Mouse (Mus musculus) hindbrain, embryonic 15.5 days (tissue): ENCODE data around the gene Kdm4d. TPM values are rescaled to one million over a fixed set of nuclear protein-coding genes. Genes with fewer than 3 reads are reported as not detected.
A peak's percentile ranks its signal among the peaks of the same experiment; 100 is the strongest.
"Not testable (repeated sequence)": the region's sequence is repeated elsewhere in the genome, so short reads cannot be mapped to it uniquely, and the experiment has no call there.

Source experiments
- ATAC-seq: fragments of 200-750 bp; cut with Nextera tagmentation; 2 replicates; pipeline ENCODE4 v1.8.0; 2017; ENCODE audit warnings: low read depth, moderate number of reproducible peaks, moderate TSS enrichment; ENCODE audit not compliant: low FRiP score
- H3K27ac ChIP-seq: fragments of 300-500 bp; sonication (generic); replicated peaks from 2 replicates; pipeline ENCODE4 v1.5.1; 2015; ENCODE audit warnings: mild to moderate bottlenecking, inconsistent platforms
- H3K27me3 ChIP-seq: fragments of 300-500 bp; sonication (generic); 2 replicates; pipeline ENCODE4 v1.6.1; 2015; ENCODE audit warnings: control low read depth, inconsistent platforms
- H3K36me3 ChIP-seq: fragments of 300-500 bp; sonication (generic); 2 replicates; pipeline ENCODE4 v1.6.1; 2015; ENCODE audit warnings: control low read depth, inconsistent platforms
- H3K4me1 ChIP-seq: fragments of 300-500 bp; sonication (generic); replicated peaks from 2 replicates; pipeline ENCODE4 v1.6.1; 2015; ENCODE audit warnings: control low read depth, inconsistent platforms
- H3K4me2 ChIP-seq: fragments of 300-500 bp; sonication (generic); 2 replicates; pipeline ENCODE4 v1.6.1; 2015; ENCODE audit warnings: moderate library complexity, mild to moderate bottlenecking, inconsistent platforms
- H3K4me3 ChIP-seq: fragments of 300-500 bp; sonication (generic); 2 replicates; pipeline ENCODE4 v1.5.1; 2015; ENCODE audit warnings: mild to moderate bottlenecking, inconsistent platforms
- H3K9ac ChIP-seq: fragments of 300-500 bp; sonication (generic); 2 replicates; pipeline ENCODE4 v1.6.1; 2015; ENCODE audit warnings: inconsistent platforms
- H3K9me3 ChIP-seq: fragments of 300-500 bp; sonication (generic); 2 replicates; pipeline ENCODE4 v1.6.1; 2016; ENCODE audit warnings: control low read depth, inconsistent platforms
- WGBS: fragments of 180-500 bp; shearing (Covaris S2); methylation state at CpG from one replicate; pipeline ENCODE4 v1.1.7; 2015; 5-methylcytosine and 5-hydroxymethylcytosine counted together
- polyA plus RNA-seq: library from polyadenylated mRNA; unstranded; fragments of >200 nt; fragmentation: Nextera tagmentation; extraction: Ambion mirVana; gene quantifications from 2 replicates; pipeline ENCODE4 v1.2.1, GENCODE M21; 2015

Gene Kdm4d
- polyA plus RNA-seq, 1 experiment from 2014 or later: 1.2 TPM

- ATAC-seq: no peak
Observed at GRCm38 (mm10) chr9:14520971-14521670, 20.8 kb upstream of the Kdm4d start.

GRCm38 (mm10) chr9:14518105-14518504 lies 17.8 kb upstream of the Kdm4d start:
- 81% methylated on average over 3 of the region's 3 CpGs for WGBS
- Histone ChIP-seq H3K4me2 (no peak overlapping the region), H3K27me3 (no peaks in the 10 kb centered on the region), H3K4me3 (no peak overlapping the region), H3K9me3 (no peaks in the 10 kb centered on the region), H3K4me1 (no peaks in the 10 kb centered on the region), H3K36me3 (peaks cover 4% of the 10 kb centered on the region; the same call in 1 of the 2 replicates), H3K9ac (no peak overlapping the region), H3K27ac (no peak overlapping the region)
- ATAC-seq: no peak

More at GRCm38 (mm10) chr9:14520971-14521670, 20.8 kb upstream of the Kdm4d start:
- Histone ChIP-seq H3K27me3 (no peaks in the 10 kb centered on the region), H3K9ac (0 out of 2 replicates have a peak overlapping the region, but pooled peaks have one; percentile 19), H3K27ac (no peak overlapping the region), H3K4me1 (no peaks in the 10 kb centered on the region), H3K9me3 (no peaks in the 10 kb centered on the region), H3K4me2 (no peak overlapping the region), H3K4me3 (no peak overlapping the region), H3K36me3 (no peaks in the 10 kb centered on the region)
- 80% methylated on average over 3 of the region's 3 CpGs for WGBS

- Histone ChIP-seq H3K9ac (no peak overlapping the region), H3K27me3 (no peaks in the 10 kb centered on the region), H3K4me2 (no peak overlapping the region), H3K9me3 (no peaks in the 10 kb centered on the region), H3K27ac (no peak overlapping the region), H3K4me1 (no peaks in the 10 kb centered on the region), H3K36me3 (peaks cover 4% of the 10 kb centered on the region; the same call in 1 of the 2 replicates), H3K4me3 (no peak overlapping the region)
- ATAC-seq: no peak
- 50% methylated on average over 1 of the region's 1 CpGs for WGBS
Observed at GRCm38 (mm10) chr9:14517296-14517695, 17.0 kb upstream of the Kdm4d start.

- WGBS: 77% methylated on average over 9 of the region's 9 CpGs
- H3K4me3 ChIP-seq: no peak overlapping the region
Observed at GRCm38 (mm10) chr9:14512633-14513445, 12.6 kb upstream of the Kdm4d start.

GRCm38 (mm10) chr9:14500916-14501424 lies 688 bp upstream of the Kdm4d start:
- Histone ChIP-seq H3K36me3 (peaks cover 38% of the 10 kb centered on the region), H3K9me3 (no peaks in the 10 kb centered on the region), H3K4me2 (peak overlapping the region; percentile 65), H3K9ac (peak overlapping the region; percentile 65), H3K27ac (peak overlapping the region; percentile 71), H3K27me3 (no peaks in the 10 kb centered on the region), H3K4me3 (peak overlapping the region; percentile 68), H3K4me1 (peaks cover 21% of the 10 kb centered on the region)
- WGBS: 6% methylated on average over 10 of the region's 10 CpGs
- ATAC-seq: no peak

More at GRCm38 (mm10) chr9:14512633-14513445, 12.6 kb upstream of the Kdm4d start:
- Histone ChIP-seq H3K27ac (no peak overlapping the region), H3K4me1 (no peaks in the 10 kb centered on the region), H3K9ac (no peak overlapping the region), H3K27me3 (no peaks in the 10 kb centered on the region), H3K4me2 (no peak overlapping the region), H3K9me3 (no peaks in the 10 kb centered on the region), H3K36me3 (peaks cover 37% of the 10 kb centered on the region)
- peak; percentile 69 for ATAC-seq

- Histone ChIP-seq H3K9ac (peak overlapping the region; percentile 79; the same call in 1 of the 2 replicates), H3K4me2 (peak overlapping the region; percentile 88), H3K4me1 (peaks cover 21% of the 10 kb centered on the region), H3K9me3 (no peaks in the 10 kb centered on the region), H3K27ac (no peak overlapping the region), H3K4me3 (peak overlapping the region; percentile 68), H3K36me3 (peaks cover 21% of the 10 kb centered on the region), H3K27me3 (no peaks in the 10 kb centered on the region)
- WGBS: 76% methylated on average over 4 of the region's 4 CpGs
- no peak for ATAC-seq
Observed at GRCm38 (mm10) chr9:14498896-14499705, 1.2 kb downstream of the Kdm4d start.

GRCm38 (mm10) chr9:14463668-14464067 lies 36.6 kb downstream of the Kdm4d start:
- not testable (repeated sequence) for H3K4me1 ChIP-seq, H3K9ac ChIP-seq, ATAC-seq, H3K9me3 ChIP-seq, H3K36me3 ChIP-seq, H3K4me2 ChIP-seq, H3K27me3 ChIP-seq, H3K4me3 ChIP-seq, H3K27ac ChIP-seq
- 80% methylated on average over 12 of the region's 12 CpGs for WGBS

GRCm38 (mm10) chr9:14462536-14462935 lies 37.7 kb downstream of the Kdm4d start:
- not testable (repeated sequence) for H3K27me3 ChIP-seq, ATAC-seq, H3K36me3 ChIP-seq, H3K4me2 ChIP-seq, H3K9ac ChIP-seq, H3K4me3 ChIP-seq, H3K4me1 ChIP-seq, H3K27ac ChIP-seq, H3K9me3 ChIP-seq
- WGBS: 94% methylated on average over 1 of the region's 1 CpGs

- no peak overlapping the region for H3K4me3 ChIP-seq
- 89% methylated on average over 3 of the region's 3 CpGs for WGBS
- H3K4me1 ChIP-seq: no peaks in the 10 kb centered on the region
- no peaks in the 10 kb centered on the region for H3K36me3 ChIP-seq
- ATAC-seq: no peak
- H3K9ac ChIP-seq: no peak overlapping the region
- H3K27me3 ChIP-seq: no peaks in the 10 kb centered on the region
- H3K27ac ChIP-seq: no peak overlapping the region
- H3K9me3 ChIP-seq: no peaks in the 10 kb centered on the region
- H3K4me2 ChIP-seq: no peak overlapping the region
Observed at GRCm38 (mm10) chr9:14456320-14456719, 44.0 kb downstream of the Kdm4d start.

GRCm38 (mm10) chr9:14451120-14451519 lies 49.2 kb downstream of the Kdm4d start:
- not testable (repeated sequence) for H3K9me3 ChIP-seq, H3K9ac ChIP-seq, H3K4me2 ChIP-seq, H3K4me1 ChIP-seq, H3K4me3 ChIP-seq, H3K36me3 ChIP-seq, H3K27ac ChIP-seq, ATAC-seq, H3K27me3 ChIP-seq
- WGBS: 69% methylated on average over 8 of the region's 8 CpGs

GRCm38 (mm10) chr9:14447086-14447485 lies 53.2 kb downstream of the Kdm4d start:
- H3K9me3 ChIP-seq, H3K4me3 ChIP-seq, H3K4me2 ChIP-seq, ATAC-seq, H3K27me3 ChIP-seq, H3K36me3 ChIP-seq, H3K27ac ChIP-seq, H3K9ac ChIP-seq, H3K4me1 ChIP-seq: not testable (repeated sequence)
- WGBS: 90% methylated on average over 2 of the region's 2 CpGs
